Mouse (Mus musculus) lung, postnatal 0 days (tissue): ENCODE measurements at regions not wholly inside any gene's neighbourhood (a gene's known extent, or its start where the extent isn't known, plus 50 kb on each side); places are given as distances from the start of the nearest gene placed in this dataset.

Experiments used
- CTCF ChIP-seq: IDR thresholded peaks from 2 replicates; pipeline ENCODE4 v1.5.1; 2016; ENCODE audit warnings: antibody characterized with exemption, mild to moderate bottlenecking
- EP300 ChIP-seq: IDR thresholded peaks from 2 replicates; pipeline ENCODE4 v1.6.1; 2016; ENCODE audit warnings: antibody characterized with exemption, mild to moderate bottlenecking, control low read depth

DNA sequence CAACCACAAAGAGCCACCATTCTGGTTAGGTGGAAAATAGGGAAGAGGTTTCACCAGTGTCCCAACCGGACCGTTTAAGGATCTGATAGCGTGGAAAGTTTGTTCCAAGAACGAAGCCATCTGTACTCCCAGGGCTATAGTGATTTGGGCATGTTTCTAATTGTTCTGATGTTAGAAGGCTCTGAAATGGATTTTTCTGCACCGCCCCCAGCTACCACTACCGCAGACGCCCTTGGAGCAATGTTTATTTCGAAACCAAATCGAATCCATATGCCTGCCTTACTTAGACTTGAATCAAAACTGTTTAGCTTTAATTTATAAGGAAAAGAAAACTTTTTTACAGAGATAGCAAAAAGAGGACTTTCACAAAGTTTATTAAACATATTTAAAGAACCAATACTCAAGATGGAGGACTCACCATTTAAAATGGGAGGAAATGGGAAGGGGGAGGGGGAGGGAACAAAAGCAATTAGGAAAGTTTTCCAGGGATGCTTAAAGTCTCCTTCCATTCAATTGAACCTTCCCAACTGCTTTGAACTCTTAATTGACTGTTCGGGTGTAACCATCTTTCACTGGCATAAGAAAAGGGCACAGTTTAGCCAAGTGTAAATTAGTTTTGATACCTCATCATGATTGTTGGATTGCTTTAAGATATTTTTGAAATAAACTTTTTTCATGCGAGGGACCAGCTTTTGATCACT is 56.0 kb upstream of the Frem1 start:
- TF ChIP-seq CTCF (no peak), EP300 (no peak)
